Mouse (Mus musculus): Measurements from ENCODE around the gene H2-DMa.

Gene H2-DMa

GRCm38 (mm10) chr17:34119249-34120179 lies at the start of gene H2-DMa:
TSS of gene H2-DMa (plus strand) at chr17:34119541.
- DNase-seq, result peak; percentile 99

GRCm38 (mm10) chr17:34072091-34072490 lies 47.2 kb upstream of the H2-DMa start:
- DNase-seq, result no peak

- peak; percentile 80 for DNase-seq
Observed at GRCm38 (mm10) chr17:34075271-34075670, 44.1 kb upstream of the H2-DMa start.

GRCm38 (mm10) chr17:34077549-34077948 lies 41.8 kb upstream of the H2-DMa start:
- peak; percentile 81 for DNase-seq

GRCm38 (mm10) chr17:34078148-34078547 lies 41.2 kb upstream of the H2-DMa start:
- DNase-seq, result no peak

- DNase-seq, result no peak
Observed at GRCm38 (mm10) chr17:34079002-34079401, 40.3 kb upstream of the H2-DMa start.

GRCm38 (mm10) chr17:34079621-34080020 lies 39.7 kb upstream of the H2-DMa start:
- DNase-seq, result peak; percentile 71

GRCm38 (mm10) chr17:34083104-34083503 lies 36.2 kb upstream of the H2-DMa start:
- DNase-seq, result no peak

GRCm38 (mm10) chr17:34087386-34087785 lies 32.0 kb upstream of the H2-DMa start:
- DNase-seq, result no peak

GRCm38 (mm10) chr17:34088124-34088523 lies 31.2 kb upstream of the H2-DMa start:
- no peak for DNase-seq

GRCm38 (mm10) chr17:34090923-34091322 lies 28.4 kb upstream of the H2-DMa start:
- DNase-seq, result no peak

- no peak for DNase-seq
Observed at GRCm38 (mm10) chr17:34092197-34092875, 27.0 kb upstream of the H2-DMa start, which contains the start of gene H2-Oa. TSS of gene H2-Oa (plus strand) at chr17:34092340.

GRCm38 (mm10) chr17:34093199-34093874 lies 26.0 kb upstream of the H2-DMa start:
- no peak for DNase-seq

GRCm38 (mm10) chr17:34094283-34095035 lies 24.9 kb upstream of the H2-DMa start:
- no peak for DNase-seq

GRCm38 (mm10) chr17:34096497-34097010 lies 22.8 kb upstream of the H2-DMa start:
- no peak for DNase-seq

GRCm38 (mm10) chr17:34097272-34097671 lies 22.1 kb upstream of the H2-DMa start:
- no peak for DNase-seq

- no peak for DNase-seq
Observed at GRCm38 (mm10) chr17:34098709-34099479, 20.4 kb upstream of the H2-DMa start.

GRCm38 (mm10) chr17:34099531-34099930 lies 19.8 kb upstream of the H2-DMa start:
- peak; percentile 64 for DNase-seq

- DNase-seq, result no peak
Observed at GRCm38 (mm10) chr17:34101185-34101584, 18.2 kb upstream of the H2-DMa start.

GRCm38 (mm10) chr17:34101604-34102032 lies 17.7 kb upstream of the H2-DMa start:
- DNase-seq, result peak; percentile 96

- no peak for DNase-seq
Observed at GRCm38 (mm10) chr17:34102831-34103230, 16.5 kb upstream of the H2-DMa start.
